Mouse (Mus musculus): ENCODE results near the gene Wee1.
"Not testable (repeated sequence)": the region's sequence is repeated elsewhere in the genome, so short reads cannot be mapped to it uniquely, and the experiment has no call there.

The Wee1 gene

GRCm38 (mm10) chr7:110121516-110122288 is at the start of gene Wee1:
TSS of gene Wee1 (plus strand) at chr7:110122046.
- peak; percentile 99 to 100 for DNase-seq

DNA sequence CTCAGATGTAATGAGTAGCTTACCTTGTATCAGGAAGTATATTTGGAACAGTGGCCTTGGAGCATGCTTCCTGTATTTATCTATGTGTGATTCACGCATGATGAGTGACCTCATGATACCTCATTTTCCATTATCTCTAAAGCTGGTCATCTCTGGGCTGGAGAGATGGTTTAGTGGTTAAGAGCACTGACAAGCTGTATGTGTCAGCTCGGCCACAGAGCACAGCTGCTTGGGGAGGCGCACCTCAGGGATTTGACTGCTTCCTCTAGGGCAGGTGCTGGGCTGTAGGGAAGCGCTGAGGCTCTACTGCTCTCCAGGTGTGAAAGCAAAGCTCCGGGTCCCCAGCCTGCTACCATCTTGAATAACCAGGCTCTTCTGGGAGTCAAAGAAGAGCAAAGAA is 43.7 kb upstream of the Wee1 start:
- DNase-seq, result no peak

DNA sequence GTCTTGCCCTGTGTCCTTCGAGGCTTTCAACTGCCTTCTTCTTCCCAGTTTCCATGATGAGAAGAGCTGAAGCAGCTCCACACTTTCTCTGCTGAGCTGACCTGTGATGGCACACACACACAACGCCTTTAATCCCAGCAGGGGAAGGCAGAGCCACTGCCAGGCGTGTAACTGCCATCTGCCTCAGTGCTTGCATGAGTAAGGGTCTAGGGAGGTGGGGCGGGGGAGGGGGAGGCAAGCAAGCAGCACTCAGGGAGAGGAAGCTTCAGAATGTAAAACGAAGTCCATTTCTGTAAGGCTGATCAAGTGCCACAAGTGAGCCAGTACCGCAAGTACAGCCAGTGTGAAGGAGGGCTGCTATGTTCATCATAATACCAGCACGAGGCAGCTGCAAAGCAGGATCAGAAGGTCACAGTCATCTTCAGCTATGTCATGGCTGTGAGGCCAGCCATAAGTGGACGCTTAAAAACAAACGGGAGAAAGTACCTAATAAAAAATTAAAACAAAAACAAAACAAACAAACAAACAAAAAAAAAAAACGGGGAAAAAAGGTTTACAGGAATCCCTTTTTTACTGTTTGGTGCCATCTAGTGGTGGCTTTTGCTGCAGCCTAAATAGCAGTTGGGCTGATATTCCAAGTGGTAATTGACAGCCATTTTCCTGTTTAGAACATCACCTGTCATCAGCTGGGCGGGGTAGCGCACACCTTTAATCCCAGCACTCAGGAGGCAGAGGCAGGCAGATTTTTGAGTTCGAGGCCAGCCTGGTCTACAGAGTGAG is 38.3 kb upstream of the Wee1 start:
- peak; percentile 87 to 95 for DNase-seq

- no peak for DNase-seq
These were observed 36.6 kb upstream of the Wee1 start for GRCm38 (mm10) chr7:110085217-110085616.

GRCm38 (mm10) chr7:110087914-110088313 is 33.9 kb upstream of the Wee1 start:
- no peak for DNase-seq

DNA sequence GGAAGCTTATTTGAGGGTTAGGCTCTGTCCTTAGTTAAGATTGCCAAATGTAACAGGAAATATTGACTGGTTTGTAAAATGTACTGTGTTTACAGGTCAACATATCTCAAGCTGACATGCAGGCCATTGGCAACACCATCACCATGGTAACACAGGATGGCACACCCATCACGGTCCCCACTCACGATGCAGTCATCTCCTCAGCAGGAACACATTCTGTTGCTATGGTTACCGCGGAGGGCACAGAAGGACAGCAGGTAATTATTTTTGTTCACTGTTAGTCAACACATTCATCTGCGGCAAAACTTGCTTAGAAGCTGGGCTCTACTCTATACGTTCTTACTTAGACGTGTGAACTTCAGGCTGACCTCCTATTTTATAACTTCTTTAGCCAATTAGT is 30.2 kb upstream of the Wee1 start:
- DNase-seq, result peak; percentile 77

- no peak for DNase-seq
These were observed 25.5 kb upstream of the Wee1 start for GRCm38 (mm10) chr7:110096332-110096731.

- DNase-seq, result no peak
These were observed 24.6 kb upstream of the Wee1 start for GRCm38 (mm10) chr7:110097106-110097793.

GRCm38 (mm10) chr7:110100854-110101253 is 21.0 kb upstream of the Wee1 start:
- no peak for DNase-seq

GRCm38 (mm10) chr7:110101266-110101665 is 20.6 kb upstream of the Wee1 start:
- DNase-seq, result no peak

DNA sequence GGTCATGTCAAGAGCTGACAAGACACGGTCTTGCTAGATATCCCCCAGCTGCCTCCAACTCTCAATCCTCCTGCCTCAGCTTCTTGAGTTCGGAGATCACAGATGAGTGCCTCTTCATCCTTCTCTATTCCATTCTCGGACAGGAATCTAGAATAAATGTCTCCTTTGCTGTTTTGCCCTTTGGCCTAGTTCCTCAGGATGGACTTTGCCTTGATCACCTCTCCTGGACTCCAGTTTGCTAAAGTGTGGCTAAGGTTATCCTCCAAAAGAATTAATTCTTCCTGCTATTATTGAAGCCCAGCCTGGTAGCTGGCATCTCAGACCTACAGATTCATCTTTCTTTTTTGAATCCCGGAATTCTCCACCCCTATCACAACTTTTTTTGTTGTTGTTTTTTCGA is 16.8 kb upstream of the Wee1 start:
- no peak for DNase-seq

GRCm38 (mm10) chr7:110106633-110107032 is 15.2 kb upstream of the Wee1 start:
- no peak for DNase-seq

DNA sequence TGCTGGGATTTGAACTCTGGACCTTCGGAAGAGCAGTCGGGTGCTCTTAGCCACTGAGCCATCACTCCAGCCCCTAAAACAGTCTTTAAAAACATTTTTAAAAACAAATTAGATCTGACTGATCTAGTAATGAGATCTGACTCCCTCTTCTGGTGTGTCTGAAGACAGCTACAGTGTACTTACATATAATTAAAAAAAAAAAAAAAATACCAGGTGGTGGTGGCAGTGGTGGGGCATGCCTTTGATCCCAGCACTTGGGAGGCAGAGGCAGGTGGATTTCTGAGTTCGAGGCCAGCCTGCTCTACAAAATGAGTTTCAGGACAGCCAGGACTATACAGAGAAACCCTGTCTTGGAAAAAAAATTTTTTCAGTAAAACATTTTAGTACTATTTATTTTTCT is 13.3 kb upstream of the Wee1 start:
- DNase-seq, result not testable (repeated sequence)

DNA sequence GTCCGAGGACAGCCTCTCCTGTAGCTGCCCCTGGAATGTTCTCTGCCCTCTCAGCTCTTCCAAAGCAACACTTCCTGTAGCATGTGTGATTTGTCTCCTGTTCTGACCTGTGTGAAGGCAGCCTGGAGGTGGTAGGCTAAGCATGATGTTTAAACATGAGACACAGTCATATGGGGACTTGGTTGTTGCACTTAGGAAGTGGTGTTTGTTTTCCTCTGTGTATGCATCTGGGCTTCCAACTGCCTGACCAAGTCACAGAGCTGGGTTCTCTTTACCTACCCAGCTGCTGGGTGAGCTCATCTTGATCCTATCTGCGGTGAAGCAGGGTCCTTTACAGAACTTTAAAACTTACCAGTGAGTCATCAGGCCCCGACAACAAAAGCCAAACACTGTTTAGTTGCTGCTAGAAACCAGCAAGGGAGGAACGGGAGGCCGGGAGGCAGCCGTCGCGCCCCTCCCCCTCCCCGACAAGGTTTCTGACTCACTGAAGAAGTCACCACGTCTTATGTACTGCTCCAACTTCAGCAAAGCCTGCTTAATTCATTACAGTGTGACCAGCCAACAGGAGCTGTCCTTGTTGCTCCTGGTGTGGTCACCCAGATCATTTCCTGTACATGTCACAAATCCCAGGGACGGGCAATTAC is 12.8 kb upstream of the Wee1 start:
- peak; percentile 49 to 59 for DNase-seq

- peak in 1 of 2 experiments; percentile 17 for DNase-seq
These were observed 11.7 kb upstream of the Wee1 start for GRCm38 (mm10) chr7:110110061-110110656.

- DNase-seq, result no peak
These were observed 7.1 kb upstream of the Wee1 start for GRCm38 (mm10) chr7:110114699-110115098.

DNA sequence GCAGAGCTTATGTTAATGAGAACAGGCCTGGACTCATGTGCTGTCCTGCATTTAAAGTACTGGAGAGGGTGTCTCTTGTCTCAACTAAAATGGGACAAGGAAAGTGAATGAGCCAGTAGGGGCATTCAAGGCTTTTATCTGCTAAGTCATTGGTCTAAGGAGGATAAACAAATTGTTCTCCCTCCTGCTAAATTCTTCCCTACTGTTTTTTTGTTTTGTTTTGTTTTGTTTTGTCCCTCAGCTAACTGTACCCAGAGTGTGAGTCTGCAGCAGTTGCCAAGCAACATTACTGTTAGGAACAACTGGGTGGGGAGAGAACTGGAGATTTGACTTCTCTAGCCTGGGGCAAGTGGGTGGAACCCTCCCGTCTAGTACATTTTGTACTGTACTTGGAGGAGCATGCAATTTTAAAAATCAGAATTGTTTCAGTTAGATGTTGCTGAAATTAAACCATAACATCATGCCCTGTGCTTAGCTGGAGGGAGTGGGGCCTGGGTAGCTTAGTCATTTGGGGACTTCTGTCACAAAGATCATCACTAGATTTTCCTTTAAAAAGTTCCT is 5.0 kb upstream of the Wee1 start:
- no peak for DNase-seq

DNA sequence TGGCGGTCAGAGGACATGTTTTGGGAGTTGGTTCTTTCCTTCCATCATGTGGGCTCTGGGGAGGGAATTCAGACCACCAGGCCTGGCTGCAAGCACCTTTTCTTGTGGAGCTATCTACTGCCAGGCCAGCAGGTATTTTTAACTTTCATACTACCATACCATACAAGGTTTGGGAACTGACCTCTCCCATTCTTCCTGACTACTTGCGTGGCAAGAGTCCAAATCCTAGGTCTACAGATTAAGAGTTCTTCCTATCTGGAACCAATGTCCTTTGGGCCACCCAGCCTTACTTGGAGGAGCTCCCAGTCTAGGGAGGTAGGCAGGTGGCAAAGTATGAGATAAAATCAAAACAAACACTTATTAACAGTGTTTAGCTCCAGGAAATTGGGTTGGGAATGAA is 3.4 kb upstream of the Wee1 start:
- no peak for DNase-seq

GRCm38 (mm10) chr7:110120157-110120784 is 1.6 kb upstream of the Wee1 start:
- DNase-seq, result no peak

GRCm38 (mm10) chr7:110121162-110121515 is 707 bp upstream of the Wee1 start:
- no peak for DNase-seq

GRCm38 (mm10) chr7:110122289-110122564 is 381 bp downstream of the Wee1 start:
- no peak for DNase-seq
